Mouse (Mus musculus) stomach, embryonic 16.5 days (tissue): ENCODE data around the gene Klhl29. TPM values are rescaled to one million over a fixed set of nuclear protein-coding genes. Genes with fewer than 3 reads are reported as not detected.

Experiments
- ATAC-seq: fragments of 200-750 bp; cut with Nextera tagmentation; 2 replicates; pipeline ENCODE4 v1.8.0; 2017; ENCODE audit warnings: moderate number of reproducible peaks, moderate TSS enrichment; ENCODE audit not compliant: insufficient read depth, low FRiP score
- H3K27ac ChIP-seq: fragments of 300-500 bp; sonication (generic); 2 replicates; pipeline ENCODE4 v1.5.1; 2014; ENCODE audit warnings: low read length
- H3K27me3 ChIP-seq: fragments of 300-500 bp; sonication (generic); 2 replicates; pipeline ENCODE4 v1.6.1; 2014; ENCODE audit warnings: low read length, control low read depth, mixed read lengths; ENCODE audit not compliant: control insufficient read depth, insufficient read depth
- H3K36me3 ChIP-seq: fragments of 300-500 bp; sonication (generic); 2 replicates; pipeline ENCODE4 v1.6.1; 2014; ENCODE audit warnings: low read length; ENCODE audit not compliant: control insufficient read depth, insufficient read depth
- H3K4me1 ChIP-seq: fragments of 300-500 bp; sonication (generic); 2 replicates; pipeline ENCODE4 v1.6.1; 2014; ENCODE audit warnings: low read length, control low read depth, mixed read lengths; ENCODE audit not compliant: control insufficient read depth, insufficient read depth
- H3K4me2 ChIP-seq: fragments of 300-500 bp; sonication (generic); 2 replicates; pipeline ENCODE4 v1.6.1; 2014; ENCODE audit warnings: low read depth, low read length, mixed read lengths
- H3K4me3 ChIP-seq: fragments of 300-500 bp; sonication (generic); replicated peaks from 2 replicates; pipeline ENCODE4 v1.5.1; 2014; ENCODE audit warnings: mild to moderate bottlenecking, low read length
- H3K9ac ChIP-seq: fragments of 300-500 bp; sonication (generic); 2 replicates; pipeline ENCODE4 v1.6.1; 2014; ENCODE audit warnings: low read length
- H3K9me3 ChIP-seq: fragments of 300-500 bp; sonication (generic); replicated peaks from 2 replicates; pipeline ENCODE4 v1.6.1; 2016; ENCODE audit warnings: low read length, control low read depth; ENCODE audit not compliant: control insufficient read depth
- WGBS: fragments of 180-500 bp; shearing (Covaris S2); extraction: QIAGEN DNeasy Blood & Tissue Kit; methylation state at CpG from one replicate; pipeline ENCODE4 v1.1.7; 2014; 5-methylcytosine and 5-hydroxymethylcytosine counted together
- polyA plus RNA-seq: library from polyadenylated mRNA; unstranded; fragments of >200 nt; fragmentation: Nextera tagmentation; extraction: Ambion mirVana; gene quantifications from 2 replicates; pipeline ENCODE4 v1.2.1, GENCODE M21; 2015

Klhl29 gene
- polyA plus RNA-seq, 1 experiment from 2014 or later, result 0.76 TPM

- no peak for ATAC-seq
- Histone ChIP-seq H3K4me1 (no peaks in the 10 kb centered on the region), H3K4me3 (no peak overlapping the region), H3K9ac (no peak overlapping the region), H3K9me3 (no peaks in the 10 kb centered on the region), H3K36me3 (no peaks in the 10 kb centered on the region), H3K4me2 (no peak overlapping the region), H3K27ac (no peak overlapping the region), H3K27me3 (no peaks in the 10 kb centered on the region)
- WGBS, result 32% methylated on average over 5 of the region's 5 CpGs
Measured at GRCm38 (mm10) chr12:5397423-5397822, 21.9 kb upstream of the Klhl29 start.

- WGBS, result 35% methylated on average over 3 of the region's 3 CpGs
- H3K4me3 ChIP-seq, result no peak overlapping the region
- H3K36me3 ChIP-seq, result no peaks in the 10 kb centered on the region
- no peaks in the 10 kb centered on the region for H3K4me1 ChIP-seq
- no peak overlapping the region for H3K4me2 ChIP-seq
- no peak for ATAC-seq
- H3K27ac ChIP-seq, result no peak overlapping the region
- no peak overlapping the region for H3K9ac ChIP-seq
- H3K27me3 ChIP-seq, result no peaks in the 10 kb centered on the region
- no peaks in the 10 kb centered on the region for H3K9me3 ChIP-seq
Measured at GRCm38 (mm10) chr12:5395188-5395587, 19.7 kb upstream of the Klhl29 start.

- no peaks in the 10 kb centered on the region for H3K36me3 ChIP-seq
- H3K4me2 ChIP-seq, result no peak overlapping the region
- no peaks in the 10 kb centered on the region for H3K4me1 ChIP-seq
- no peaks in the 10 kb centered on the region for H3K27me3 ChIP-seq
- no peaks in the 10 kb centered on the region for H3K9me3 ChIP-seq
- no peak overlapping the region for H3K9ac ChIP-seq
- no peak for ATAC-seq
- WGBS, result 38% methylated on average over 1 of the region's 1 CpGs
- no peak overlapping the region for H3K27ac ChIP-seq
- H3K4me3 ChIP-seq, result no peak overlapping the region
Measured at GRCm38 (mm10) chr12:5387112-5387511, 11.6 kb upstream of the Klhl29 start.

- no peaks in the 10 kb centered on the region for H3K27me3 ChIP-seq
- H3K4me3 ChIP-seq, result no peak overlapping the region
- H3K4me2 ChIP-seq, result no peak overlapping the region
- no peaks in the 10 kb centered on the region for H3K36me3 ChIP-seq
- no peak overlapping the region for H3K9ac ChIP-seq
- no peaks in the 10 kb centered on the region for H3K9me3 ChIP-seq
- no peak for ATAC-seq
- H3K27ac ChIP-seq, result no peak overlapping the region
- no peaks in the 10 kb centered on the region for H3K4me1 ChIP-seq
Measured at GRCm38 (mm10) chr12:5386688-5387087, 11.2 kb upstream of the Klhl29 start.

GRCm38 (mm10) chr12:5381694-5382093 lies 6.2 kb upstream of the Klhl29 start:
- H3K27me3 ChIP-seq, result peaks cover 3% of the 10 kb centered on the region; the same call in 1 of the 2 replicates
- no peak overlapping the region for H3K27ac ChIP-seq
- 0 out of 2 replicates have a peak, but pooled peaks cover under 1% of the 10 kb centered on the region for H3K4me1 ChIP-seq
- no peaks in the 10 kb centered on the region for H3K9me3 ChIP-seq
- no peaks in the 10 kb centered on the region for H3K36me3 ChIP-seq
- no peak overlapping the region for H3K4me2 ChIP-seq
- no peak overlapping the region for H3K9ac ChIP-seq
- no peak overlapping the region for H3K4me3 ChIP-seq
- ATAC-seq, result no peak

- peak overlapping the region; percentile 86 for H3K4me3 ChIP-seq
- peak overlapping the region; percentile 79 for H3K27ac ChIP-seq
- ATAC-seq, result peak; percentile 13; the same call in 1 of the 2 replicates
- under 1% methylated on average over 82 of the region's 84 CpGs for WGBS
- H3K9me3 ChIP-seq, result no peaks in the 10 kb centered on the region
- H3K36me3 ChIP-seq, result no peaks in the 10 kb centered on the region
- peak overlapping the region; percentile 96 for H3K4me2 ChIP-seq
- H3K27me3 ChIP-seq, result peaks cover 9% of the 10 kb centered on the region; the same call in 1 of the 2 replicates
- H3K9ac ChIP-seq, result peak overlapping the region; percentile 86
- peaks cover 7% of the 10 kb centered on the region for H3K4me1 ChIP-seq
Measured at GRCm38 (mm10) chr12:5374684-5375615, 532 bp downstream of the Klhl29 start.

- Histone ChIP-seq H3K4me1 (peaks cover 7% of the 10 kb centered on the region), H3K9me3 (no peaks in the 10 kb centered on the region), H3K4me2 (peak overlapping the region; percentile 96), H3K4me3 (peak overlapping the region; percentile 86), H3K9ac (peak overlapping the region; percentile 86), H3K27ac (peak overlapping the region; percentile 79; the same call in 1 of the 2 replicates), H3K36me3 (no peaks in the 10 kb centered on the region), H3K27me3 (peaks cover 9% of the 10 kb centered on the region; the same call in 1 of the 2 replicates)
- 1% methylated on average over 31 of the region's 31 CpGs for WGBS
- ATAC-seq, result no peak
Measured at GRCm38 (mm10) chr12:5374196-5374683, 1.2 kb downstream of the Klhl29 start.

GRCm38 (mm10) chr12:5373641-5374195 lies 1.8 kb downstream of the Klhl29 start:
- H3K36me3 ChIP-seq, result no peaks in the 10 kb centered on the region
- peak overlapping the region; percentile 96 for H3K4me2 ChIP-seq
- peak overlapping the region; percentile 86 for H3K9ac ChIP-seq
- peak overlapping the region; percentile 86 for H3K4me3 ChIP-seq
- peaks cover 9% of the 10 kb centered on the region; the same call in 1 of the 2 replicates for H3K27me3 ChIP-seq
- peaks cover 7% of the 10 kb centered on the region for H3K4me1 ChIP-seq
- no peak for ATAC-seq
- no peak overlapping the region for H3K27ac ChIP-seq
- no peaks in the 10 kb centered on the region for H3K9me3 ChIP-seq
- WGBS, result under 1% methylated on average over 42 of the region's 42 CpGs

- no peak overlapping the region for H3K4me3 ChIP-seq
- H3K4me2 ChIP-seq, result no peak overlapping the region
- no peaks in the 10 kb centered on the region for H3K4me1 ChIP-seq
- H3K9ac ChIP-seq, result no peak overlapping the region
- H3K27me3 ChIP-seq, result 0 out of 2 replicates have a peak, but pooled peaks cover 3% of the 10 kb centered on the region
- ATAC-seq, result no peak
- H3K36me3 ChIP-seq, result no peaks in the 10 kb centered on the region
- H3K27ac ChIP-seq, result no peak overlapping the region
- 95% methylated on average over 4 of the region's 4 CpGs for WGBS
- no peaks in the 10 kb centered on the region for H3K9me3 ChIP-seq
Measured at GRCm38 (mm10) chr12:5369396-5369795, 6.1 kb downstream of the Klhl29 start.
